Mouse (Mus musculus): ENCODE measurements around the gene Olfr1002. TPM values are rescaled to one million over a fixed set of nuclear protein-coding genes. Genes with fewer than 3 reads are reported as not detected.
"Not testable (repeated sequence)": the region's sequence is repeated elsewhere in the genome, so short reads cannot be mapped to it uniquely, and the experiment has no call there.

Gene Olfr1002
- total RNA-seq (2015): not detected in 2 replicates
- not detected in 2 replicates for total RNA-seq (2017)

GRCm38 (mm10) chr2:85650604-85651003 lies at the start of gene Olfr1002:
Olfr1002 (minus strand) TSS chr2:85650704.
- no peak for ATAC-seq (ENCODE audit: poor library complexity, severe bottlenecking)

GRCm38 (mm10) chr2:85689131-85689530 lies 38.6 kb upstream of the Olfr1002 start, which contains the start of gene Olfr1008:
Olfr1008 (plus strand) TSS chr2:85689431.
- ATAC-seq (ENCODE audit: poor library complexity, severe bottlenecking): no peak

GRCm38 (mm10) chr2:85678667-85679066 lies 28.2 kb upstream of the Olfr1002 start, which contains the start of gene Olfr1006:
Olfr1006 (minus strand) TSS chr2:85678767.
- no peak for ATAC-seq (ENCODE audit: poor library complexity, severe bottlenecking)

DNA sequence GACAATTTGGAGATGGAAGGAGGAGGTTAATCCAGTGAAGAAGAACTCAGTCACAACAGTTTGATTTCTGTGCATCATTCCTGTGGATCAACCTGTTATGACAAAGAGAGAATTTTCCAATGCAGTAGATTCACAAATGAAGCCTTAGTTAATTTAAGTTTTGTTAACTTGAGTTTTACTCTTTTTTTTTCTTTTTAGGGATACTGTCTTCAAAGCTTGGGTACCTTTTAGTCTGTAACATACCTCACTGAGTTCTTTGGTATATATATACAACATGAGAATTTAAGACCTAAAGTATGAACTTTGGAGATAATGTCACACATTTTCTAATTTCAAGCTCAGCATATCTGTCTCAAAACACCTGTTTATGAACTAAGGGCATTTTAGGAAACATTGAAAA lies 13.9 kb upstream of the Olfr1002 start, which contains the start of gene Olfr154:
Olfr154 (minus strand) TSS at position 101 of the 400 bp plus-strand sequence.
- not testable (repeated sequence) for ATAC-seq (ENCODE audit: poor library complexity, severe bottlenecking)

GRCm38 (mm10) chr2:85611803-85612202 lies 38.7 kb downstream of the Olfr1002 start, which contains the start of gene Olfr1000:
Olfr1000 (minus strand) TSS chr2:85611903.
- no peak for ATAC-seq (ENCODE audit: poor library complexity, severe bottlenecking)

Other genes starting within 250 kb of the Olfr1002 start
- gene Olfr992, start 241.2 kb downstream of the Olfr1002 start, total RNA-seq (2015): not detected in 2 replicates
- gene Olfr992, start 241.2 kb downstream of the Olfr1002 start, total RNA-seq (2017): not detected in 2 replicates
- not detected in 2 replicates for gene Olfr993, start 235.8 kb downstream of the Olfr1002 start, total RNA-seq (2015)
- gene Olfr993, start 235.8 kb downstream of the Olfr1002 start, total RNA-seq (2017): not detected in 2 replicates
- gene Olfr994, start 214.3 kb downstream of the Olfr1002 start, total RNA-seq (2015): not detected in 2 replicates
- gene Olfr994, start 214.3 kb downstream of the Olfr1002 start, total RNA-seq (2017): not detected in 2 replicates
- gene Olfr995, start 207.1 kb downstream of the Olfr1002 start, total RNA-seq (2015): not detected in 2 replicates
- gene Olfr995, start 207.1 kb downstream of the Olfr1002 start, total RNA-seq (2017): not detected in 2 replicates
- gene 4833423E24Rik, start 131.7 kb downstream of the Olfr1002 start, total RNA-seq (2015): not detected in 2 replicates
- gene 4833423E24Rik, start 131.7 kb downstream of the Olfr1002 start, total RNA-seq (2017): not detected in 2 replicates
- gene Olfr996, start 71.5 kb downstream of the Olfr1002 start, total RNA-seq (2015): not detected in 2 replicates
- not detected in 2 replicates for gene Olfr996, start 71.5 kb downstream of the Olfr1002 start, total RNA-seq (2017)
- gene Olfr998, start 61.8 kb downstream of the Olfr1002 start, total RNA-seq (2015): not detected in 2 replicates
- not detected in 2 replicates for gene Olfr998, start 61.8 kb downstream of the Olfr1002 start, total RNA-seq (2017)
- gene Olfr1000, start 38.8 kb downstream of the Olfr1002 start, total RNA-seq (2015): not detected in 2 replicates
- gene Olfr1000, start 38.8 kb downstream of the Olfr1002 start, total RNA-seq (2017): not detected in 2 replicates
- not detected in 2 replicates for gene Olfr154, start 13.8 kb upstream of the Olfr1002 start, total RNA-seq (2015)
- not detected in 2 replicates for gene Olfr154, start 13.8 kb upstream of the Olfr1002 start, total RNA-seq (2017)
- gene Olfr1006, start 28.1 kb upstream of the Olfr1002 start, total RNA-seq (2015): not detected in 2 replicates
- gene Olfr1006, start 28.1 kb upstream of the Olfr1002 start, total RNA-seq (2017): not detected in 2 replicates
- not detected in 2 replicates for gene Olfr1008, start 38.7 kb upstream of the Olfr1002 start, total RNA-seq (2015)
- gene Olfr1008, start 38.7 kb upstream of the Olfr1002 start, total RNA-seq (2017): not detected in 2 replicates
- not detected in 2 replicates for gene Olfr1009, start 64.7 kb upstream of the Olfr1002 start, total RNA-seq (2015)
- not detected in 2 replicates for gene Olfr1009, start 64.7 kb upstream of the Olfr1002 start, total RNA-seq (2017)
- gene Olfr1012, start 112.1 kb upstream of the Olfr1002 start, total RNA-seq (2015): not detected in 2 replicates
- gene Olfr1012, start 112.1 kb upstream of the Olfr1002 start, total RNA-seq (2017): not detected in 2 replicates
- not detected in 2 replicates for gene Olfr1013, start 116.4 kb upstream of the Olfr1002 start, total RNA-seq (2015)
- not detected in 2 replicates for gene Olfr1013, start 116.4 kb upstream of the Olfr1002 start, total RNA-seq (2017)
- gene Olfr1014, start 122.0 kb upstream of the Olfr1002 start, total RNA-seq (2015): not detected in 2 replicates
- gene Olfr1014, start 122.0 kb upstream of the Olfr1002 start, total RNA-seq (2017): not detected in 2 replicates
- gene Olfr1015, start 131.3 kb upstream of the Olfr1002 start, total RNA-seq (2015): not detected in 2 replicates
- gene Olfr1015, start 131.3 kb upstream of the Olfr1002 start, total RNA-seq (2017): not detected in 2 replicates
- gene Olfr1016, start 151.8 kb upstream of the Olfr1002 start, total RNA-seq (2015): not detected in 2 replicates
- not detected in 2 replicates for gene Olfr1016, start 151.8 kb upstream of the Olfr1002 start, total RNA-seq (2017)
- gene Olfr1018, start 167.8 kb upstream of the Olfr1002 start, total RNA-seq (2015): not detected in 2 replicates
- gene Olfr1018, start 167.8 kb upstream of the Olfr1002 start, total RNA-seq (2017): not detected in 2 replicates
- not detected in 2 replicates for gene Olfr1019, start 194.8 kb upstream of the Olfr1002 start, total RNA-seq (2015)
- not detected in 2 replicates for gene Olfr1019, start 194.8 kb upstream of the Olfr1002 start, total RNA-seq (2017)
- not detected in 2 replicates for gene Olfr1020, start 196.3 kb upstream of the Olfr1002 start, total RNA-seq (2015)
- not detected in 2 replicates for gene Olfr1020, start 196.3 kb upstream of the Olfr1002 start, total RNA-seq (2017)
- not detected in 2 replicates for gene Olfr1022, start 217.9 kb upstream of the Olfr1002 start, total RNA-seq (2015)
- not detected in 2 replicates for gene Olfr1022, start 217.9 kb upstream of the Olfr1002 start, total RNA-seq (2017)
- not detected in 2 replicates for gene Olfr1023, start 234.9 kb upstream of the Olfr1002 start, total RNA-seq (2015)
- gene Olfr1023, start 234.9 kb upstream of the Olfr1002 start, total RNA-seq (2017): not detected in 2 replicates

Measured in megakaryocyte, adult 5-6 weeks (primary cell).